Mouse (Mus musculus) yolk sac, embryonic 10.5 days (tissue): ENCODE results near the gene Ecm1.
"Not testable (repeated sequence)": the region's sequence is repeated elsewhere in the genome, so short reads cannot be mapped to it uniquely, and the experiment has no call there.

Source experiments
- DNase-seq: peaks from one replicate; pipeline ENCODE4 v3.0.0-alpha.2; 2017; ENCODE audit warnings: low spot score

Gene Ecm1

DNA sequence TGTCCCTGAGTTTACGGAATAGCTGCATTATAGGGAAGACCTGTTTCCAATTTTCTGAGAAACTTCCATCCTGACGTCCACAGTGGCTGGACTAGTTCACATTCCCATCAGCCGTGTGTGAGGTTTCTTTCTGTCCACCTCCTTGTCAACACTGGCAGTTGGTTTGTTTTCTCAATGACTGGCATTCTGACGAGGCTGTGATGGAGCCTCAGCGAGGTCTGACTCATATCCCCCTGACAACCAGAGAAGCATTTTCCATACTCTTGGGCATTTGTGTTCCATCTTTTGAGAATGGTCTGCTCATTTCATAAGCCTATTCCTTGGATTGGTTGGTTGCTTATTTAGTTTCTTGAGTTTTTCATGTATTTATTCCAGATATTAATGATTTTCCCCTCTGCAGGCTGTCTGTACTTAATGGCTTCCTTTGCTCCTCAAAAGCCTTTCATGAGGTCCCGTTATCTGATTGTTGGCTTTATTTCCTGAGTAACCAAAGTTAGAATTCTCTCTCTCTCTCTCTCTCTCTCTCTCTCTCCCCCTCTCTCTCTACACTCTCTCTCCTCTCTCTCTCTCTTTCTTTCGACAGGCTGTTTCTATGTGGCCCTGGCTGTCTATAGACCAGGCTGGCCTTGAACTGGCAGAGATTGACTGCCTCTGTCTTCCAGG lies 12.5 kb downstream of the Ecm1 start:
- DNase-seq = no peak

DNA sequence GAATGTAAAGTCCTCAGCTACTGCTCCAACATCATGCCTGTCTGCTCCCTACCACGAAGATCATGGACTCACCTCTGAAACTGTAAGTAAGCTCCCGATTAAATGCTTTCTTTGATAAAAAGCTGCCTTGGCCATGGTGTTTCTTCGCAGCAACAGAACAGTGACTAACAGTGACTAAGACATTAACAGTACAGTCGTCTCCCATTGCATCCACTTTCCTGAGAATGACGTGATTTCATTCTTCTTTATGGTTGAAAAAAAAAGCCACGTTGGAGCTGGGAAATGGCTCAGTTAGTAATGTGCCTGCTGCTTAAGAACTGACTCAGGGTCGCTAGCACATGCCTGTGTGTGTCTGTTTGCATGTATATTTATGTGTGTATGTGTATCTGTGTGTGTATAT lies 13.5 kb downstream of the Ecm1 start:
- DNase-seq = no peak

DNA sequence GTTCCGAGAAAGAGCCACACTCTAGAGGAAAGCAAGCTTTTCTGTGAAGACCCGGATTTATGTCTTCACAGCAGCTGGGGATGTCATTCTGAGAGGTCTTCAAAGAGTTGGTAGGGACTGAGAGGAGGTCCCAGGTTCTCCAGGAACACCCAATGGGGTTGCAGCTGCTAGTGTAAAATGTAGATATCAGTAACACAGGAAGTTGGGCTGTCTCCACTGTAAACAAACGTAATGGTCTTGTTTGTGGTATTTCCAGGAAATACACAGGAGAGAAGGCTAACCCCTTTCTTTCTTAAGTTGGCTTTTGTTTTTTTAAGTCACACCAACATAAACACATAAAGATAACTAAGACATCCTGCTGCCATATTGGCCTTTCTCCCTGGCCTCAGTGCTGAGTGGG lies 17.0 kb downstream of the Ecm1 start:
- no peak for DNase-seq

DNA sequence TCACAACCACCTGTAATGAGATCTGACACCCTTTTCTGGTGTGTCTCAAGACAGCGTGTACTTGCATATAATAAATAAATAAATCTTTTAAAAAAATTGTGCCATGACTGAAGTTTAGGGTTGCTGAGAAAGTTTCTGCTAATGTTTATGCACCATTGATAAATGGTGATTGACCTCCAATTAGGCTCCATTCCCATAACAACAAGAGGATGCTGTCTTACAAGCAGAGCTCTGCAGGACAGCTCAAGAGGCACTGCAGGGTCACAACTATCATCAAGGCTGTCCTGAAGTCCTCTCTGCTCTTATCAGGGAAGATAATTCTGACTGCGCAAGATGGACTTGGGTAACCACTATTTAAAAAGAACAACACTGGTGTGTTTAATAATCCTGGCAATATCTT lies 21.2 kb downstream of the Ecm1 start:
- no peak for DNase-seq

DNA sequence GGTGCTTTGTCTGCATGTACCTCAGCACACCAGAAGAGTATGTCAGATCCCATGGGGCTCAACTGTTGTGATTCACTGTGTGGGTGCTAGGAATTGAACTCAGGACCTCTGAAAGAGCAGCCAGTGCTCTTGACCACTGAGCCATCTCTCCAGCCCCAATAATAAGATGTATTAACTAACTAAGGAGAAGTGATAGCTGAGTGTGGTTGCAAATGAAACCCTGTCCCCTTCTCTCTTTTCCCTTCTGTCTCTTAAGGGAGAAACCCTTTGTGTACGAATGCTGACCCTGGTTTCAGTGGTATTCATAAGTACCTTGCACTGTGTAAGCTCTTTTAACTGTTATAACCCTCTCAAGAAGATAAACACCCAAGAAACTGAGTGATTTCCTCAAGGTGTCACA lies 23.3 kb downstream of the Ecm1 start:
- DNase-seq = no peak

DNA sequence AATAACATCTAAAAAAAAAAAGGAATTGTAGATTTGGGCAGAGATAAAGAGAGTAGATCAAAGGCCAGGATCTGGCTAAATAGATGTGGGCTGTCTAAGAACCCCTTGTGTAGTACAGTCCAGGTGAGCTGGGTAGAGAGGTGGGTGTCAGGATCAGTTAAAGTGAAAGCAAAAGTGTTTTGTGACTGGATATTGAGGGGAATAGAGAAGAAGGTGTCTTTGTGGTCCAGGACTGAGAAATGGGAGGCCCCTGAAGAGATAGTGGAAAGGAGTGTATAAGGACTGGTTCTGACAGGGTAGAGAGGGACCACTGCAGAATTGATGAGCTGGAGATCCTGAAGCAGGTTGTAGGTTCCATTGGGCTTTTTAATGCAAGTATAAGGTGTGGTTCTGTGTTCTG lies 29.4 kb downstream of the Ecm1 start:
- DNase-seq = no peak

DNA sequence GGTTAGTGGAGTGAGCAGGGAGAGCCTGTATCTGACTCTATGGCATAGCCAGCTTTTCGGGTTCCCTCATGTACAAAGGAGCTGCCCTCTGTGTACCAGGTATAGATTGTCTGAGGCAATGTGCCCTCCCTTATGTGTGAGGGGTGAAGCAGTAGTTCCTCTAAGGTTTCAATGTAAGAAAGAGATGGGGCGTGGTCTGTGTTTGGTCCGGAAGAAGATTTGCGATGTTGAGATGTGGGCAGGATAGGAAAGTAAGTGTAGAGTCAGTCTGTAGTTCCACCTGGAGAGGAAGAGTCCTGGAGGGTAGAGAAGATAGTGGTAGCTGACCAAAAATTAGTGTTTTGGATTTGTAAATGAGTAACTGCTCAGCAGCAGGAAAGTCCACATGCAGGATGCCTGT lies 30.3 kb downstream of the Ecm1 start:
- DNase-seq = no peak

DNA sequence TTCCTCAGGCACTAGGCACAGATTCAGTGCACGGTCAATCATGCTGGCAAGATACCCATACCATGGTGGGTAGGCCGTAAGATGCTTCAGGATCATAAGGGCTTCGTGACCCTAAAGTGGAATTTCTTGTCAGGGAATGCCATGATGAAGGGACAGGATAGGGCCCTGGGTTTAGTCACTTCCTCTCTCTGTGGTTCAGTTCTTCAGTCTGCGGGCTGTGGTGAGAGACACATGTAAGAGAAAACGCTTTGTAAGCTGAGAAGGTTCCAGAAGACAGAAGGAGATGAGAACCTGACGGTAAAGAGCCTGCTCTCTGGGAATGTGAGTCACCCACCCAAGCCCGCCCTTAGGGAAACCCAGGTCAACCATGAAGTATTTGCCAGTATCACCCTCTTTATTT lies 31.9 kb downstream of the Ecm1 start:
- DNase-seq = no peak

DNA sequence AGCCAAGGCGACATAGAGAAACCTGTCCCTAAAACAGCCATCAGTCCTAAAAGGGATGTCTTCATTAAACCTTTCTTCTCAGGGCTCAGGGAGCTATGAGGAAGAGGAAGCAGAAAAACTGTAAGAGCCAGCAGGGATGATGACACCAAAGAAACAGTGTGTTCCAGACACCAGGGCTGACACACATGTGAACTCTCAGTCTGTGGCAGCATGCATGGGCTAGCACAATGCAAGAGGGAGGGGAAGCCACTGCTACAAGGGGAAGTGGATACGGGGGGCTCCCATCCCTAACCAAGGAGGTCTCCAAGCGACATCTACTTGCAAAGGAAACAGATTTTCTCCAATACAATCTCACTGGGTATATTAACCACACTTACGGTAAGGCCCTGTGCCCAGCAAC lies 33.1 kb downstream of the Ecm1 start:
- no peak for DNase-seq

DNA sequence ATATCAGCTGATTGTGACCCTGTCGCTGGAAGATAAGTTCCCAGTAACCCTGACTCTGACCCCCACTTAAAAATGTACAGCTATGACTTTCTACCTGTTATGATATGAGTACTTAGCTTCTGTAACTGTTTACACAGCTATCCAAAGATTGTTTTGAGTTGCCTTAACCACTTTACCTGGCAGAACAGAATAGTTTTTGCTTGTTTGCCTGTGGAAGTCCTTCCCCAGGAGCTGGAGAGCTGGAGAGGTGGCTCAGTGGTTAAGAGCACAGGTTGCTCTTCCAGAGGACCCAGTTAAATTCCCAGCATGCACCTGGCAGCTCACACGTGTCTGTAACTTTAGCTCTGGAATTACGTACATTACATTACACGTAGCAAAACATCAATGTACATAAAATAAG lies 34.8 kb downstream of the Ecm1 start:
- DNase-seq = no peak

DNA sequence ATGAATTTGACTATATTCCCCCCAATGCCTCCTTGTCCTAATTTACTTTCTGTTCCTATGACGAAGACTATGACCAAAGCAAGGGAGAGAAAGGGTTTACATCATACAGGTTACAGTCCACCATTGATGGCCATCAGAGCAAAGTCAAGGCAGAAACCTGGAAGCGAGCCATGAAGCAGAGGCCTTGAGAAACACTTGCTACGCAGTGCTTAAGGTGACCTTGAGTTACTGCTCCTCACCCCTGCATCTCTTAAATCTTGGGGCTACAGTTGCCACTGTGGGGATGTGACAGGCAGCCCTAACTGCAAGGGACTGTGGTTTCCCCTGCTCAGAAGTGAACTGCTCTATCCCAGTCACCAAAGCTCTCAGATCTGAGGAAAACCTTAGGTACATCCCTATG lies 36.1 kb downstream of the Ecm1 start:
- DNase-seq = no peak

DNA sequence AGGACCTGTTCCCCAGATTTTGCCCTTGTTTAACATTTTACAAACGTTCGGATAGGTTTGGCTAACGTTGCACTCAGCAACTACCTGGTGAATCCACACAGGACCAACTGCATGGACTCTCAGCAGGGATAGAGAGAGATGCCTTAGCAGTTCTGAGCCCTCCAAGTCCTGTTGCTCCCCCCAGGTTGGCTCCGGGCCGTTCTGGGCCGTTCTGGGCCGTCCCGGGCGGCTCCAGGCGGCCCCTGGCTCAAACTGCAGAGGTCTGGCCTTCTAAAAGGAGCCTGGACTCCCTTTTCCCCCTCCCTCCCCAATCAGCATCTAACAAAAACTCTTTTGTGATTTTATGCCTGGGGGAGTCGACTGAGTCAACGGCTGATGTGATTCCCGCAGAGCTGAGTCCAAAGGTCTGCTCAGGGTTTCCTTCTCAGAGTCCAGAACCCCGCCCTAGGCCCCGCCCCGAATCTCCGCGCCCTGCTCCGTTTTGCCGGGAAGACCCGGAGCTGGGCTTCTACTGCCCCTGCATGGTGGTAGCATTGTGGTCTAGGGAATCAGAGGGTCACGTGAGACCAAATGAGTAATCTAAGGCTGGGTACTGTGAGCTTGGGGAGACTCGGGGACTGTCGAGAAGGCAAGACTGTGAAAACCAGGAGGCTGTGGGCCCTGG lies 37.4 kb downstream of the Ecm1 start:
- DNase-seq = peak; percentile 92

DNA sequence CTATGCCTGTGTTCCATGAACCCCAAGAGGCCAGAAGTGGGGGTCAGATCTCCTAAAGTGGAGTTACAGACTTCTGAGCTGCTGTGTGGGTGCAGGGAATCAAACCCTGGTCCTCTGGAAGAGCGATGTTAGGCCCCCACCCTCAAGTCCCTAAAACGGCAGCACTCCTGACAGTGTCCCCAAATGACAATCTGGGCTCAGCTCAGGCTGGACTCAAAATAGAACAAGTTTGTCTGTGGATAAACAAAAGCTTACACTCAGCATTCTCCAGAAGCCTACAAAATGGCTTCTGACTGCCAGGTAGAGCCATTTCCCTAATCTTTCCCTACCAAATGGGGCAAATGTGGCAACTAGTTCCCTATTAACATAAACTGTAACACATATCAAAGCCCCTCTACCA lies 38.3 kb downstream of the Ecm1 start:
- no peak for DNase-seq

DNA sequence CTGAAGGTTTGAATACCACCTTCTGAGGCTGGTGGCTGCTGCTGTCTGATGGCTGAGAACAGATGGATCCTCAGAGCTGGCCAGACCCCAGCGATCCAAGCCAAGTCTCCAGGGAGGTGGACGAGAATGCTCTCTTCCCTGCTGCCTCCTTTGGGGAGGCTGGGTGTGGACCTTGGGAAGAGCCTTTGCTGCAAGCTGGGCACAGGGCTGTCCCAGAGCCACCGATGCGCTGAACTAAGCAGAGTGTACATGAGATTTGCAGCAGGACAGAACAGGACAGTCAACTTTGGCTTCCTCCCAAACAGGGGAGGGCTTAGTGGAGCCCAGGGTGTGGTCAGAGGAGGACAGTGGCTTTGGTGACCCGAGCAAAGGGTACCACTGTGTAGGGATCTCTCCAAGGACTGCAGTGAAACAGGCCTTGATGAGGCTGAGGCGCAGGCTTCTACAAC lies 39.1 kb downstream of the Ecm1 start:
- DNase-seq = no peak

DNA sequence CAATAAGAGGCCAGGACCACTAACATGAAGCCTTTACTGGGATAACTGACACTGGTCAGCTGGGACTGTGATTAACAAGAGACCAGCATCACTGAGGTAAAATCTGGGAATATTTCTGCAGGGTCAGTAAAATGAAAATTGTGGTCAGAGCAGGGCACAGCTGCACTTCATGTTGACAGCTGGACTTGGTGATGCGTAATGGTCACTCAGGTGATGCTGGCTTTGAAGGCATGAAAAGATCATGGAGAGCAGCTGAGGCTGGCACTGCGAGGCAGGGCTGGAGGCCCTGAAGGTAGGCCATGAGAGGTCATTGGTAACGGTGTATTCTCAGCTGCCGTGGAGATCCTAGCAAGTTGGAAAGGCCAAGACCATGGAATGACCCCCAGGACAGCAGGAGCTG lies 41.1 kb downstream of the Ecm1 start:
- DNase-seq = no peak

DNA sequence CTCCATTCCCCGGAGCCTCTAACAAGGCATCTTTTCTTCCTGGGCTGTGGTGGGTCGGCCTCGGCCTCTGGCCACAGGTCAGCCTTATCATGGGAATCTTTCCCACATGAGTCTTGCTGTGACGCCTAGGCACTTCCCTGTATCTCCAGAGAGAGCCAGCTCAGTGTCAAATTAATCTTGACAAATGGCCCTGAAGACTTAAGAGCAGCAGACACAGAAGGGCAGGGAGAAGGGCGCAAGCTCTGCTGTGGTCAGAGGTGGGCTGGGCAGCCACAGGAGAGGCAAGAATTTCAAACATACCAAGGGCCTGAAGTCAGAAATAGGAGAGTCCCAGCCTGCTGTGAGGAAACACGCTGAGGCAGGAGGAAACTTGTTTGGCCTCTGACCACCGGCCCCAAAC lies 43.0 kb downstream of the Ecm1 start:
- peak; percentile 81 for DNase-seq

DNA sequence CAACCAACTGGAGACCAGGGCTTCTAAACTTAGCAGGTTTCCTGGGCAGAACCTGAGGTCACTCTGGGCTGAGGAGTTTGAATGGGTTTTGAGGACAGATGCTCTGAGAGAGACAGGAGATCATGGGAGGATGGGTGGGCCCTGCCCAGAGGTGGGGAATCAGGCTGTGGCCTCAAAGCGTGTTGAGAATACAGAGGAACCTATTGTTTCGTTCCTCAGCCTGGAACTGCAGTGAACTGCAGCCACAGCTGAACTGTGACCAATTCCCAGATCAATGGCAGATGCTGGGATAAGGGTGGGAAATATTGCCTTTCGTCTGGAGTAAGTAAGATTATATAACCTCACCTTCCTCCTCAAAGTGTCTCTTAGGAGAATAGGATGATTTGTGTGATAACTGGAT lies 43.6 kb downstream of the Ecm1 start:
- DNase-seq = no peak

DNA sequence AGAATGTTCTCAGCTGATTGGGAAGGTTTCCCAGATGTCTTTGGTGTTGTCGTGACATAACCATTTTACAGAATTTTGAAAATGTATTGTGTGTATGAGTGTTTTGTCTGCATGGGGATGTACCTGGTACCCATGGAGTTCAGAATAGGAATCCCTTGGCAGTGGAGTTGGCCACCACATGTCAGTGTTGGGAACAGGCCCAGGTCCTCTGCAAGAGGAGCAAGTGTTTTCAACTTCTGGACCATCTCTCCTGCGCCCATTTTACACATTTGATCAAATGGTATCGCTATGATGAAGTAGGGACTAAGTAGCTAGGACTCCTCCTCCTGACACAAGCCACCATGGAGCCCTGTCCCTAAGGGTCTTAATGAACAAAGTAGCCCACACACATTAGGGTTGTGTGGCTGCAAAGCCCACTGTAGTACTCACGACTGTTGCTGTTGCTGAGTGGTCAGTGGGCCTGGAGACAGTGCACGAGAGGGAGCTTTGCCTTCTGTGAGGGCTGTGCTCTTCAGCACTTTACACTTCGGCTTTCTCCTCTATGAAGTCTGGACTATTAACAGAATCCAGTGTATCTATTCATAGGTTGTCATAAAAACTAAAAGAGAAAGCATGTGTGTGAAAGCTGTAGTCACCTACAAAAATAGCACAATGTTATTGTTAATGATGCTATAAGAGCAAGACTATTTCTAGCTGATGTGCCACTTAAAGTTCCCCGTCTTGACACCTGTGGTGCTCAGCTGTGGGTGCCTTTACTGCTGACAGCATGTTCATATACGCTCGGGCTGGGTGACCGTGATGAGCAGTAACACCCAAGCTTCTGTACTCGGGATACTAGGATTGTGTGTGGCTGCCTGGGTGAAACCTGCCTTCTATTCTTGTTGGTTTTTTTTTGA lies 44.3 kb downstream of the Ecm1 start:
- no peak for DNase-seq

DNA sequence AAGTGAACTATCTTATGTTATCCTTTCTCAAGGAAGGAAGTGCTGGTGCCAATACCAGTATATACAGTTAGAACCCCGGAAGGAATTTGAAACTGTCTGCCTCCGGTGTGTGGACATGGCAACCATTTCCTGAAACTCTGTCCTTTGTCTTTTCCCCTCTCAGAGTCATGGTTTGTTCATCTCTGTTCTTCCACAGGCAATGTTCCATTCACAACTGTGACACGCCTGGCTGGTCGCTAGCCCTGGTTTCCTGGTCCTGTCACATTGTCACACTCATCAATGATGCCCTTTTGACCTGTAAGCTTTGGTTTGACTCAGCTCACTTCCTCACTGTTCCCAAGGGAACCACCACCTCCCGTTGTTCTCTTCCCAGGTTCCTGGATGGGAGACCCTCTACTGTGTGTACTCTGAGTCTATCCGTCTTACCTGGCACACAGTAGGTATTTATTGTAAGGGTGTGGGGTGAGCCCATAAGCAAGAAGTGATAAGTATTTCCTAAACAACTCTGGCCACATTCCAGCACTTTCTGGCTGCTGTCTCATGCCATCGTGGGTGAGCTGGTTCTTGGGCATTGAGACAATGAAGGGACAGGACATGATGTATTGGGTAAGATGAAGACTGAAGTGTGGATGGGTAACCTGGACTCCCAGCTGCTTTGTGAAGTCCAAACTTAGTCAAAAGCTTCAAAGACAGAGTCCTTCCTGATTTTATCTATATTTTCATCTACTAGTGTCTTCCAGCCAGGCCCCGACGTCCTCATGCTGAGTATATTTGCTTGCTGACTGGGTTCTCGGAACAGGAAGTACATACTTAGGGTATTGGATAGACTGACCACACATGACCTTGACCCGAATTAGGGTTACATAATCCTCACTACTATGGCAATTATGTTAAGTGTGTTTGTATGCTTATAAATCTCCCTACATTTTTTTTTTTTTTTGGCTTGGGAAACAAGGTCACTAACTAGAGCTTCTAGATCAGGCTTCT lies 45.3 kb downstream of the Ecm1 start:
- DNase-seq = no peak

DNA sequence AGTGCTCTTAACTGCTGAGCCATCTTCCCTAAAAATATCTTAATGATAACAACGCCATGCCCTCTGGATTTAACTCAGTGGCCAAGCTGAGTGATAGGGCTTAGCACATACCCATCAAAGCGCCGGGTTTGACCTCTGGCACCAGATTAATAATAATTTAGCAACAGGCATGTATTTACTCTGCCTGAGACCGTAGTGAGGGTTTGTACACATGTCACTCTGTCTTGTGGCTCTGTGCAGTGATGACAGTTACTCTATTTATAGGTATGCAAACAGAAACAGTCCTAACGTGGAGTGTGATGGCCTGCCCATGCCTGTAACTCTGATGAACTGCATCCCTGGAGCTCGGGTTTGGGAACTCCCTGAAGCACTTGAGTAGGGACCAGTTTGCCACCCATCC lies 46.7 kb downstream of the Ecm1 start:
- no peak for DNase-seq

DNA sequence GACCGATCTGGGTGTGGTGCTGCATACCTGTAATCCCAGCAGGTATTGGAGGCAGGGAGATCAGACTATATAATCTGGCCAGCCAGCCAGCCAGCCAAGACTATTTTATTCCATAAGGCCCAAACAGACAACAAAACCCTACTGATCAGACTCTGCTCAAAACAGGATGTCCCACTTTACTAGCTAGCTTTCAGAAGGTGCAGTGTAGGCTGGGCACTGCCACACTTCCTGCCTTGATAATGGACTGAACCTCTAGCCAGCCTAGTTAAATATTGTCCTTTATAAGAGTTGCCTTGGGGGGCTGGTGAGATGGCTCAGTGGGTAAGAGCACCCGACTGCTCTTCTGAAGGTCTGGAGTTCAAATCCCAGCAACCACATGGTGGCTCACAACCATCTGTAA lies 48.8 kb downstream of the Ecm1 start:
- DNase-seq = not testable (repeated sequence)

DNA sequence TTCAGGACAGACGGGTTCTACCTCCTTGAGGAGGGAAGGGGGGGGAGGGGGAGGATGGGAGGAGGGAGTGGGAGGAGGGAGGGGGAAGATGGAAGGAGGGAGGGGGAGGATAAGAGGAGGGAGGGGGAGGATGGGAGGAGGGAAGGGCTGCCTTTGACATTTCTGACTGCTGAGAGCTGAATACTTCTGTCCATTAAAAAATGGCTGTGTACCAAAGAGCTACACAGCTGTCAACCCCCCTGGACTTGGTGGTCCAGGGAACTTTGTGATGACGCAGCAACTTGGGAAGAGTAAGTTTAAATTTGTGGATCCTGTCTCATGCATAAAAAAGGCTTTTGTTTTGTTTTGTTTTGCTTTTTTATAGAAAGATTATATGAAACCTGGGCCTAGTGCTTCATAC lies 49.4 kb downstream of the Ecm1 start:
- DNase-seq = no peak
